Mouse (Mus musculus) G1E (cell line): ENCODE measurements around the gene Fbxl15.

ENCODE experiments used
- CTCF ChIP-seq: IDR thresholded peaks from 2 replicates; pipeline ENCODE4 v1.5.1; 2012; ENCODE audit warnings: low read depth, low read length, inconsistent platforms, mixed read lengths
- GATA1 ChIP-seq: IDR thresholded peaks from 2 replicates; pipeline ENCODE4 v1.6.1; 2012; ENCODE audit warnings: borderline replicate concordance, low read length, inconsistent platforms, mixed read lengths
- GATA2 ChIP-seq: IDR thresholded peaks from 2 replicates; pipeline ENCODE4 v1.6.1; 2012; ENCODE audit warnings: low read depth, low read length, inconsistent platforms, borderline replicate concordance
- POLR2AphosphoS5 ChIP-seq: IDR thresholded peaks from 2 replicates; pipeline ENCODE4 v1.6.1; 2012; ENCODE audit warnings: low read depth, low read length, inconsistent platforms; ENCODE audit not compliant: insufficient replicate concordance
- TAL1 ChIP-seq: conservative IDR thresholded peaks from 2 replicates; pipeline ENCODE4 v1.6.1; 2012; ENCODE audit warnings: low read depth, low read length, inconsistent platforms, mixed read lengths

- TF ChIP-seq GATA1 (no peak), GATA2 (no peak), CTCF (no peak), POLR2AphosphoS5 (no peak), TAL1 (no peak)
Observed at GRCm38 (mm10) chr19:46357344-46358280, 29.6 kb downstream of the Fbxl15 start.
